ENCODE assay signal across 8 mouse cellular contexts in the genomic region with DNA sequence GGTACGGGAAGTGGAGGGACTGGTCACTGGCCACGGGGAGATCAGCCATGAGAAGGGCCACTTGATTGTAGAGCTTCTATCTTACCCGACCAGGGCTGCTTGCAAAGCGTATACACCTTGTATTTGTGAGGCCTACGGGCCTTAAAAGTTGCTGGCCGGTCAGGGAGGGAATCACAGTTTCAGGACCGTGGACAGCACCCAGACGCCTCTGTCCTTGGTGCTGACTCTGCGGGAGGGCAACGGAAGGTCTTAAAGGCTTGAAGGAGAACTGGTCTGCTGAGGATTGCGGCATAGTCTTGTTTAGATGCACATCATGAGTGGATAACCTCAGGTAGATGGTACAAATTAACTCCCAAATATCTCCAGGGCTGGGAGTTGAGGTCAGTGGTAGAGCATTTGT. TPM values are rescaled to one million over a fixed set of nuclear protein-coding genes. Genes with fewer than 3 reads are reported as not detected.
DNase-seq lines count a peak whose midpoint lies in the region; ATAC-seq and TF ChIP-seq lines count a peak whose summit lies in the region.

No protein-coding gene starts in this region.

- TF ChIP-seq CTCF in brain, embryonic 14.5 days (IDR thresholded peaks at IDR 0.05; ENCODE audit: borderline replicate concordance, extremely low read depth, insufficient read depth, insufficient read length) = peak; percentile 37; the same call in 1 of the 2 replicates

- peak; percentile 86 for DNase-seq in hindbrain, embryonic 11.5 days (ENCODE audit: low spot score)
- peak; percentile 52 for DNase-seq in CD4-positive helper T cell, adult 2 months (ENCODE audit: low read depth, low spot score)
- no peak for DNase-seq in brain, embryonic 14.5 days (ENCODE audit: low read depth)
- DNase-seq in kidney, postnatal 14 days = peak; percentile 65
- DNase-seq in natural killer cell, adult 2 months (ENCODE audit: low spot score in 2 of 2) = peak; percentile 53 to 69
- DNase-seq in cerebellum, postnatal 14 days = no peak
- DNase-seq in cerebellum, adult 8-10 months = no peak

- no peaks in the 10 kb centered on the region for H3K9me3 ChIP-seq in hindbrain, embryonic 11.5 days (ENCODE audit: control insufficient read depth, low read length)
- H3K9me3 ChIP-seq in hindbrain, embryonic 13.5 days = no peaks in the 10 kb centered on the region

- peaks cover 7% of the 10 kb centered on the region; the same call in 1 of the 2 replicates for H3K27me3 ChIP-seq in hindbrain, embryonic 11.5 days (ENCODE audit: control insufficient read depth, insufficient read depth, low read length)
- H3K27me3 ChIP-seq in hindbrain, embryonic 13.5 days = peaks cover 40% of the 10 kb centered on the region

- 16% methylated on average over 11 of the region's 11 CpGs for WGBS in hindbrain, embryonic 11.5 days
- 19% methylated on average over 11 of the region's 11 CpGs for WGBS in hindbrain, embryonic 13.5 days

- H3K36me3 ChIP-seq in hindbrain, embryonic 11.5 days (ENCODE audit: control insufficient read depth, insufficient read depth, low read length) = no peaks in the 10 kb centered on the region
- peaks cover 23% of the 10 kb centered on the region for H3K36me3 ChIP-seq in hindbrain, embryonic 13.5 days

- no peak overlapping the region for H3K9ac ChIP-seq in hindbrain, embryonic 11.5 days (ENCODE audit: low read depth, low read length)
- no peak overlapping the region for H3K9ac ChIP-seq in hindbrain, embryonic 13.5 days

- no peak overlapping the region for H3K4me2 ChIP-seq in hindbrain, embryonic 11.5 days (replicated peaks; ENCODE audit: low read depth, low read length)
- H3K4me2 ChIP-seq in hindbrain, embryonic 13.5 days = no peak overlapping the region

- H3K4me3 ChIP-seq in hindbrain, embryonic 11.5 days (ENCODE audit: low read depth, low read length) = no peak overlapping the region
- no peak overlapping the region for H3K4me3 ChIP-seq in hindbrain, embryonic 13.5 days

- no peak for ATAC-seq in hindbrain, embryonic 11.5 days (ENCODE audit: low FRiP score)
- ATAC-seq in hindbrain, embryonic 13.5 days (ENCODE audit: low FRiP score) = no peak

- H3K4me1 ChIP-seq in hindbrain, embryonic 11.5 days (replicated peaks; ENCODE audit: control insufficient read depth, insufficient read depth, low read length) = peaks cover 2% of the 10 kb centered on the region; the same call in 1 of the 2 replicates
- peaks cover 17% of the 10 kb centered on the region for H3K4me1 ChIP-seq in hindbrain, embryonic 13.5 days (replicated peaks)

- TF ChIP-seq POLR2A in brain, embryonic 14.5 days (IDR thresholded peaks at IDR 0.05; ENCODE audit: borderline replicate concordance, extremely low read depth, insufficient read depth, insufficient read length, poor library complexity, severe bottlenecking) = no peak

- no peak overlapping the region for H3K27ac ChIP-seq in hindbrain, embryonic 11.5 days (ENCODE audit: low read depth, low read length)
- H3K27ac ChIP-seq in hindbrain, embryonic 13.5 days = no peak overlapping the region

RNA-seq across cellular contexts. Expression of a gene that starts 5.2 kb away (rescaled TPM):
- 14.6 and 20.4 TPM in 2 replicates for polyA plus RNA-seq in hindbrain, embryonic 11.5 days (2014; fragmentation: Nextera tagmentation; extraction: Ambion mirVana)
- 9.1 and 9.7 TPM in 2 replicates for polyA plus RNA-seq in hindbrain, embryonic 13.5 days (2015; fragmentation: Nextera tagmentation; extraction: Ambion mirVana)
- 7.3 and 8.7 TPM in 2 replicates for polyA plus RNA-seq in brain, embryonic 14.5 days (2012; rRNA removed)

RNA-seq across cellular contexts. Expression of a gene that starts 13.0 kb away (rescaled TPM):
- 4.2 and 5.2 TPM in 2 replicates for polyA plus RNA-seq in hindbrain, embryonic 11.5 days (2014; fragmentation: Nextera tagmentation; extraction: Ambion mirVana)
- polyA plus RNA-seq in hindbrain, embryonic 13.5 days (2015; fragmentation: Nextera tagmentation; extraction: Ambion mirVana) = 1.9 and 2.2 TPM in 2 replicates
- polyA plus RNA-seq in brain, embryonic 14.5 days (2012; rRNA removed) = 2.1 and 2.3 TPM in 2 replicates

RNA-seq across cellular contexts. Expression of a gene that starts 13.5 kb away (rescaled TPM):
- polyA plus RNA-seq in hindbrain, embryonic 11.5 days (2014; fragmentation: Nextera tagmentation; extraction: Ambion mirVana) = 21.0 and 22.3 TPM in 2 replicates
- 67.5 and 71.4 TPM in 2 replicates for polyA plus RNA-seq in hindbrain, embryonic 13.5 days (2015; fragmentation: Nextera tagmentation; extraction: Ambion mirVana)
- polyA plus RNA-seq in brain, embryonic 14.5 days (2012; rRNA removed) = 179 and 182 TPM in 2 replicates

RNA-seq across cellular contexts. Expression of a gene that starts 23.0 kb away (rescaled TPM):
- polyA plus RNA-seq in hindbrain, embryonic 11.5 days (2014; fragmentation: Nextera tagmentation; extraction: Ambion mirVana) = 34.7 and 39.3 TPM in 2 replicates
- polyA plus RNA-seq in hindbrain, embryonic 13.5 days (2015; fragmentation: Nextera tagmentation; extraction: Ambion mirVana) = 47.1 and 48.2 TPM in 2 replicates
- polyA plus RNA-seq in brain, embryonic 14.5 days (2012; rRNA removed) = 28.6 and 46.8 TPM in 2 replicates

RNA-seq across cellular contexts. Expression of a gene that starts 23.1 kb away (rescaled TPM):
- 3.3 and 3.9 TPM in 2 replicates for polyA plus RNA-seq in hindbrain, embryonic 11.5 days (2014; fragmentation: Nextera tagmentation; extraction: Ambion mirVana)
- polyA plus RNA-seq in hindbrain, embryonic 13.5 days (2015; fragmentation: Nextera tagmentation; extraction: Ambion mirVana) = 8.9 and 10.4 TPM in 2 replicates
- 15.7 and 16.1 TPM in 2 replicates for polyA plus RNA-seq in brain, embryonic 14.5 days (2012; rRNA removed)

Comparison
In these comparisons a context has a peak if more than half of its experiments do, and no peak if none do; other contexts are left out.
1. DNase-seq: peak in hindbrain, embryonic 11.5 days (single experiment), CD4-positive helper T cell, adult 2 months (single experiment), kidney, postnatal 14 days (single experiment) and natural killer cell, adult 2 months (2 of 2); none in brain, embryonic 14.5 days (single experiment), cerebellum, postnatal 14 days (0 of 2) and cerebellum, adult 8-10 months (single experiment).